Mouse (Mus musculus) neural tube, embryonic 13.5 days (tissue): ENCODE measurements around the gene Mpzl1. TPM values are rescaled to one million over a fixed set of nuclear protein-coding genes. Genes with fewer than 3 reads are reported as not detected.

Experiments used
- ATAC-seq: fragments of 200-750 bp; cut with Nextera tagmentation; 2 replicates; pipeline ENCODE4 v1.8.0; 2017; ENCODE audit warnings: low read depth, mild to moderate bottlenecking, moderate TSS enrichment, moderate library complexity
- H3K27ac ChIP-seq: fragments of 300-500 bp; sonication (generic); replicated peaks from 2 replicates; pipeline ENCODE4 v1.5.1; 2015; ENCODE audit warnings: moderate library complexity, mild to moderate bottlenecking, inconsistent platforms
- H3K27me3 ChIP-seq: fragments of 300-500 bp; sonication (generic); 2 replicates; pipeline ENCODE4 v1.6.1; 2015; ENCODE audit warnings: mild to moderate bottlenecking, inconsistent platforms
- H3K36me3 ChIP-seq: fragments of 300-500 bp; sonication (generic); 2 replicates; pipeline ENCODE4 v1.6.1; 2015; ENCODE audit warnings: mild to moderate bottlenecking, inconsistent platforms
- H3K4me1 ChIP-seq: fragments of 300-500 bp; sonication (generic); replicated peaks from 2 replicates; pipeline ENCODE4 v1.6.1; 2015; ENCODE audit warnings: inconsistent platforms
- H3K4me2 ChIP-seq: fragments of 300-500 bp; sonication (generic); 2 replicates; pipeline ENCODE4 v1.6.1; 2015; ENCODE audit warnings: inconsistent platforms, mild to moderate bottlenecking, moderate library complexity
- H3K4me3 ChIP-seq: fragments of 300-500 bp; sonication (generic); 2 replicates; pipeline ENCODE4 v1.5.1; 2015; ENCODE audit warnings: mild to moderate bottlenecking, inconsistent platforms
- H3K9ac ChIP-seq: fragments of 300-500 bp; sonication (generic); 2 replicates; pipeline ENCODE4 v1.6.1; 2015; ENCODE audit warnings: moderate library complexity, mild to moderate bottlenecking, inconsistent platforms
- H3K9me3 ChIP-seq: fragments of 300-500 bp; sonication (generic); 2 replicates; pipeline ENCODE4 v1.6.1; 2016; ENCODE audit warnings: inconsistent platforms
- WGBS: fragments of 180-500 bp; shearing (Covaris S2); methylation state at CpG from one replicate; pipeline ENCODE4 v1.1.7; 2015; 5-methylcytosine and 5-hydroxymethylcytosine counted together
- polyA plus RNA-seq: library from polyadenylated mRNA; unstranded; fragments of >200 nt; fragmentation: Nextera tagmentation; extraction: Ambion mirVana; gene quantifications from 2 replicates; pipeline ENCODE4 v1.2.1, GENCODE M21; 2015

The Mpzl1 gene
- polyA plus RNA-seq, 1 experiment from 2014 or later: 159 TPM

- Histone ChIP-seq H3K4me3 (no peak overlapping the region), H3K9ac (no peak overlapping the region), H3K4me2 (peak overlapping the region; percentile 11), H3K36me3 (no peaks in the 10 kb centered on the region), H3K27ac (no peak overlapping the region), H3K4me1 (peaks cover 55% of the 10 kb centered on the region), H3K27me3 (no peaks in the 10 kb centered on the region), H3K9me3 (no peaks in the 10 kb centered on the region)
- WGBS: 81% methylated on average over 8 of the region's 8 CpGs
- ATAC-seq: no peak
These were observed 3.2 kb downstream of the Mpzl1 start for GRCm38 (mm10) chr1:165631136-165631535.

- H3K27ac ChIP-seq: no peak overlapping the region
- WGBS: 36% methylated on average over 8 of the region's 8 CpGs
- H3K4me2 ChIP-seq: no peak overlapping the region
These were observed 4.4 kb downstream of the Mpzl1 start for GRCm38 (mm10) chr1:165629975-165630374.

GRCm38 (mm10) chr1:165628603-165629002 is 5.7 kb downstream of the Mpzl1 start:
- 87% methylated on average over 1 of the region's 1 CpGs for WGBS
- ATAC-seq: no peak
- Histone ChIP-seq H3K27ac (no peak overlapping the region), H3K36me3 (no peaks in the 10 kb centered on the region), H3K4me1 (peaks cover 50% of the 10 kb centered on the region), H3K9ac (no peak overlapping the region), H3K4me3 (no peak overlapping the region), H3K4me2 (no peak overlapping the region), H3K9me3 (no peaks in the 10 kb centered on the region), H3K27me3 (no peaks in the 10 kb centered on the region)

More at GRCm38 (mm10) chr1:165629975-165630374, 4.4 kb downstream of the Mpzl1 start:
- Histone ChIP-seq H3K9ac (no peak overlapping the region), H3K4me3 (no peak overlapping the region), H3K4me1 (peaks cover 54% of the 10 kb centered on the region), H3K36me3 (no peaks in the 10 kb centered on the region), H3K27me3 (no peaks in the 10 kb centered on the region), H3K9me3 (no peaks in the 10 kb centered on the region)
- ATAC-seq: no peak

- H3K9ac ChIP-seq: no peak overlapping the region
- ATAC-seq: no peak
- H3K27ac ChIP-seq: no peak overlapping the region
- H3K4me3 ChIP-seq: no peak overlapping the region
- peaks cover 26% of the 10 kb centered on the region for H3K4me1 ChIP-seq
- peaks cover 10% of the 10 kb centered on the region for H3K36me3 ChIP-seq
- 73% methylated on average over 5 of the region's 5 CpGs for WGBS
- H3K27me3 ChIP-seq: no peaks in the 10 kb centered on the region
- no peaks in the 10 kb centered on the region for H3K9me3 ChIP-seq
- no peak overlapping the region for H3K4me2 ChIP-seq
These were observed 8.4 kb downstream of the Mpzl1 start for GRCm38 (mm10) chr1:165625896-165626295.

GRCm38 (mm10) chr1:165625058-165625457 is 9.3 kb downstream of the Mpzl1 start:
- no peak for ATAC-seq
- no peaks in the 10 kb centered on the region for H3K9me3 ChIP-seq
- no peak overlapping the region for H3K4me2 ChIP-seq
- no peaks in the 10 kb centered on the region for H3K27me3 ChIP-seq
- 80% methylated on average over 5 of the region's 5 CpGs for WGBS
- peaks cover 20% of the 10 kb centered on the region for H3K4me1 ChIP-seq
- no peak overlapping the region for H3K9ac ChIP-seq
- H3K36me3 ChIP-seq: peaks cover 17% of the 10 kb centered on the region
- no peak overlapping the region for H3K27ac ChIP-seq
- no peak overlapping the region for H3K4me3 ChIP-seq

GRCm38 (mm10) chr1:165618201-165618624 is 16.1 kb downstream of the Mpzl1 start:
- no peak for ATAC-seq
- H3K27ac ChIP-seq: peak overlapping the region; percentile 15; the same call in 1 of the 2 replicates
- 51% methylated on average over 9 of the region's 9 CpGs for WGBS
- H3K27me3 ChIP-seq: no peaks in the 10 kb centered on the region
- H3K9ac ChIP-seq: no peak overlapping the region
- peaks cover 23% of the 10 kb centered on the region for H3K4me1 ChIP-seq
- H3K4me3 ChIP-seq: no peak overlapping the region
- 0 out of 2 replicates have a peak, but pooled peaks cover 4% of the 10 kb centered on the region for H3K9me3 ChIP-seq
- no peak overlapping the region for H3K4me2 ChIP-seq
- H3K36me3 ChIP-seq: peaks cover 32% of the 10 kb centered on the region

GRCm38 (mm10) chr1:165617166-165617891 is 17.0 kb downstream of the Mpzl1 start:
- Histone ChIP-seq H3K9ac (peak overlapping the region; percentile 38; the same call in 1 of the 2 replicates), H3K4me1 (peaks cover 23% of the 10 kb centered on the region), H3K9me3 (0 out of 2 replicates have a peak, but pooled peaks cover 4% of the 10 kb centered on the region), H3K27ac (peak overlapping the region; percentile 59), H3K4me2 (no peak overlapping the region), H3K27me3 (no peaks in the 10 kb centered on the region), H3K36me3 (peaks cover 26% of the 10 kb centered on the region), H3K4me3 (no peak overlapping the region)
- 11% methylated on average over 15 of the region's 15 CpGs for WGBS
- ATAC-seq: no peak

GRCm38 (mm10) chr1:165616652-165617051 is 17.7 kb downstream of the Mpzl1 start:
- ATAC-seq: no peak
- 39% methylated on average over 7 of the region's 7 CpGs for WGBS
- Histone ChIP-seq H3K27me3 (no peaks in the 10 kb centered on the region), H3K36me3 (peaks cover 22% of the 10 kb centered on the region), H3K4me1 (peaks cover 23% of the 10 kb centered on the region), H3K9me3 (0 out of 2 replicates have a peak, but pooled peaks cover 4% of the 10 kb centered on the region), H3K9ac (peak overlapping the region; percentile 38; the same call in 1 of the 2 replicates), H3K27ac (peak overlapping the region; percentile 59), H3K4me2 (no peak overlapping the region), H3K4me3 (no peak overlapping the region)

GRCm38 (mm10) chr1:165614793-165615192 is 19.5 kb downstream of the Mpzl1 start:
- Histone ChIP-seq H3K27ac (no peak overlapping the region), H3K27me3 (no peaks in the 10 kb centered on the region), H3K4me3 (no peak overlapping the region), H3K9me3 (0 out of 2 replicates have a peak, but pooled peaks cover 4% of the 10 kb centered on the region), H3K36me3 (peaks cover 15% of the 10 kb centered on the region), H3K4me1 (peaks cover 35% of the 10 kb centered on the region), H3K9ac (no peak overlapping the region), H3K4me2 (no peak overlapping the region)
- no peak for ATAC-seq
- WGBS: 95% methylated on average over 3 of the region's 3 CpGs

GRCm38 (mm10) chr1:165613926-165614325 is 20.4 kb downstream of the Mpzl1 start:
- no peaks in the 10 kb centered on the region for H3K27me3 ChIP-seq
- peaks cover 42% of the 10 kb centered on the region for H3K4me1 ChIP-seq
- 73% methylated on average over 4 of the region's 4 CpGs for WGBS
- no peak overlapping the region for H3K4me2 ChIP-seq
- H3K9me3 ChIP-seq: 0 out of 2 replicates have a peak, but pooled peaks cover 4% of the 10 kb centered on the region
- H3K27ac ChIP-seq: no peak overlapping the region
- no peak overlapping the region for H3K4me3 ChIP-seq
- peaks cover 15% of the 10 kb centered on the region for H3K36me3 ChIP-seq
- ATAC-seq: no peak
- no peak overlapping the region for H3K9ac ChIP-seq

- no peak overlapping the region for H3K4me3 ChIP-seq
- H3K36me3 ChIP-seq: peaks cover 21% of the 10 kb centered on the region
- no peak overlapping the region for H3K27ac ChIP-seq
- 0 out of 2 replicates have a peak, but pooled peaks cover 4% of the 10 kb centered on the region for H3K9me3 ChIP-seq
- no peak overlapping the region for H3K9ac ChIP-seq
- H3K4me1 ChIP-seq: peaks cover 32% of the 10 kb centered on the region
- H3K27me3 ChIP-seq: no peaks in the 10 kb centered on the region
- no peak for ATAC-seq
- H3K4me2 ChIP-seq: no peak overlapping the region
- 70% methylated on average over 5 of the region's 5 CpGs for WGBS
These were observed 21.6 kb downstream of the Mpzl1 start for GRCm38 (mm10) chr1:165612714-165613113.

- H3K36me3 ChIP-seq: peaks cover 36% of the 10 kb centered on the region
- 0 out of 2 replicates have a peak, but pooled peaks cover 3% of the 10 kb centered on the region for H3K9me3 ChIP-seq
- H3K27ac ChIP-seq: peak overlapping the region; percentile 43
- no peak overlapping the region for H3K9ac ChIP-seq
- no peak overlapping the region for H3K4me2 ChIP-seq
- H3K4me3 ChIP-seq: no peak overlapping the region
- ATAC-seq: peak; percentile 48; the same call in 1 of the 2 replicates
- peaks cover 20% of the 10 kb centered on the region for H3K4me1 ChIP-seq
- no peaks in the 10 kb centered on the region for H3K27me3 ChIP-seq
- WGBS: 33% methylated on average over 9 of the region's 9 CpGs
These were observed 23.9 kb downstream of the Mpzl1 start for GRCm38 (mm10) chr1:165610321-165610999.
